Mouse (Mus musculus): ENCODE results near the gene Cd84.
"Not testable (repeated sequence)": the region's sequence is repeated elsewhere in the genome, so short reads cannot be mapped to it uniquely, and the experiment has no call there.

The Cd84 gene

DNA sequence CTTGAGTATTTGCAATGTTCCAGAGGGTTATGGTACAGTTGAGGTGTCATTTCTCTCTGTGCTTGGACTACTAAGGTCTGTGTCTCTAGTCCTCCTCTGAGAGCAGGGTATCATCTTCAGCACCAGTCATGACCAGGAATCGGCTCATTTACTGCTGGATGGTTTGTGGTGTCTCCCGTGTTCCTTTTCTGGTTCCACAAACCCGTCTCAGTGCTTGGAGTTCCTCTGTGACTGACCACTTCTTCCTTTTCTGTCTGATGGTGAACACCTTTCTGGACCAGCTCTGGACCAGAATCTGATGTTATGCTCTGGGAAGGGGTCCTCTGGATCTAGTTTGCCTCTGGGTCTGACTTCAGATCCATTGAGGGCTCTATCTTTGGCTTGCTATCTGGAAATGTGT, at the start of gene Cd84:
Gene Cd84, plus strand, starts transcription at position 210 of the 400 bp plus-strand sequence.
- DNase-seq (ENCODE audit: low spot score), result no peak

DNA sequence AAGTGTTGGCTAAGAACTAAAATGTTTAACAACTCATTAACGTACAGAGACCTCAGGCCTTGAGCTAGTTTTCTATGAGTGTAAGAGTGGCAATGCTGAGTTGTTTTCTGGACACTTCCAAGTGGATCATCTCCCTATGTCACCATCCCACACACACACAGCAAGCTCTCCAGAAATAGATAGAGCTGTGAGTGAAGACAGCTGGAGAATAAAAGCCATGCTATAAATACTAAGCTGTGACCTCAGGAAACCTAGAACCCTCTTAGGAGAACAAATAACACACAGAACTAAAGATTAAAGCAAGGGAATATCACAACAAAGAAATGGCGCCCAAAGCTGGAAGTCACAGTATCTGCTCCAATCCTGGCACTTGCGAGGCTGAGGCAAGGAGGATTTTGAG, 48.0 kb upstream of the Cd84 start:
- DNase-seq (ENCODE audit: low spot score), result no peak

GRCm38 (mm10) chr1:171796185-171796584, 43.3 kb upstream of the Cd84 start:
- no peak for DNase-seq (ENCODE audit: low spot score)

GRCm38 (mm10) chr1:171797840-171798239, 41.7 kb upstream of the Cd84 start:
- no peak for DNase-seq (ENCODE audit: low spot score)

- no peak for DNase-seq (ENCODE audit: low spot score)
Observed at GRCm38 (mm10) chr1:171799648-171800047, 39.8 kb upstream of the Cd84 start.

- not testable (repeated sequence) for DNase-seq (ENCODE audit: low spot score)
Observed at GRCm38 (mm10) chr1:171811048-171811447, 28.4 kb upstream of the Cd84 start.

DNA sequence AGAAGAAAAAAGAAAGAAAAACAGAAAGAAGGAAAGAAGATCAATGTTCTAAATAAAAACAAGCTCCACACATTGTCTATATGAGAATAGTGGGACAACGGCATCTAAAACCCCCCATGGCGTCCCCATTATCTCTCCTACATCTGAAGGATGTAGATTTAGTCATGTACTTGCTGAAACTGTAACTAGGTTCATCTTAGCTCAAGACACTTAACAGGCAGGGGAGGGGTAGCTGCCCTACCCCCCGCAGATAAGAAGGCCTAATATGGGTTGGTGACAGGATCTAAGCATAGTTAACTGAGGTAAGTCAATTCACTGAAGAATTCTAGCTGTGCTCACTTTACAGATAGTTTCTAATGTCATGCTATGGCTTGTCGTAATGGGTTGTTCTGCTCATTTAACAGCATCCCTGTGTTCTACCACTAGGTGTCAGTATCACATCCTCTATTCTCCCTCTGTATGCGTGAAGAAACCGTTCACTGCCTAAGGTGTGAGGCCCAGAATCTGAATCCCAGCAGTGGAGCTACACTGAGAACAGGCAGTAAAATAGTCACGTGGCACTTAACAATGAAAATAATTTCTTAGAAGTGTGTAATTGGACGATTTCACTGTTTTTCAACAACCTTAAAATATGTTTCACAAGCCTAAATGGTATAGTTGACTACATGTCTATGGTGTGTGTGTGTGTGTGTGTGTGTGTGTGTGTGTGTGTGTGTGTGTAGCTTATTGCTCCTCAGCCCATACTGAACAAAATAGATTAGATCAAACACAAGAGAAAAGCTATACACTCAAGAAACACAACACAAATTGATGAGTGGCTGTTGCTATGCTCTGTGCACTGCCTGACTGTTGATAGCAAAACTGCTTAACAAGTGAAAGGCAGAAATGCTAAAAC, 23.7 kb upstream of the Cd84 start:
- DNase-seq (ENCODE audit: low spot score), result peak; percentile 87

- DNase-seq (ENCODE audit: low spot score), result no peak
Observed at GRCm38 (mm10) chr1:171816991-171817390, 22.5 kb upstream of the Cd84 start.

DNA sequence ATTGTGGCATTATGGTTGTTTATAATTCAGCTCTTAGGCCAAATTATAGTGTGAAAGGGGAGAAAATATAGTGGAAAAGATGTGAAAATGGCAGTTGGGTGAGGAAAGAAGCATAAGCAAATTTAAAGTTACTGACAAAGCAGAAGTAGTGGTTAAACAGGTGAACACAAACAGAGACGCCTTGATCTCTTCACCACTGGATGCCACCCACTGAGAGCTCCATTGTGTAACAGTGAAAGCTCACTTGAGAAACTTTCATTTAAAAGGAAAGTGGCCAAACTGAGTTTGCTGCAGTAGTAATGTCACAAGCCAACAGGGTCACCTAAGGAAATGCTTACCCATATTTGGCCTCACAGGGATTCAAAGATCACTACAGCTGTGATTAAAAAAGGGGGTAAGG, 18.2 kb upstream of the Cd84 start:
- DNase-seq (ENCODE audit: low spot score), result no peak

- DNase-seq (ENCODE audit: low spot score), result peak; percentile 29
Observed at GRCm38 (mm10) chr1:171825462-171825861, 14.0 kb upstream of the Cd84 start.

DNA sequence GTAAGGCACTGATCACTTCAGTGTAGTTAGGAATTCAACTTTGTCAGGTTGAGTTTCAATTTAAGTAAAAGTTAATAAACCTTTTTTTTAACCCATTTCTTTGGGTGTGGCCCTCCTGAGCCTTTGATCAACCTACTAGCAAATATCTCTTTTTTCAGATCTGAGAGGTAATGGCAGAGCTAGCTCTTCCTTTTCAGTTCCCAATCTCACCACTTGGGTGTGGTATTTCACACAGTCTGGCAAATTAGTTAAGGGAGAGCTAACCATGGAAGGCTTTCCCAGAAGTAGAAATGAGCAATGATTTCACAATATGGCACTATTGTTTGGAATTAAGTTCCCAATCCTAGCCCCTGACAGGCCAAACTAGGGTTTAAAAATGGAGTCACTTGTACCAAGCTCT, 13.3 kb upstream of the Cd84 start:
- peak; percentile 63 for DNase-seq (ENCODE audit: low spot score)

- DNase-seq (ENCODE audit: low spot score), result peak; percentile 25
Observed at GRCm38 (mm10) chr1:171827674-171828073, 11.8 kb upstream of the Cd84 start.

DNA sequence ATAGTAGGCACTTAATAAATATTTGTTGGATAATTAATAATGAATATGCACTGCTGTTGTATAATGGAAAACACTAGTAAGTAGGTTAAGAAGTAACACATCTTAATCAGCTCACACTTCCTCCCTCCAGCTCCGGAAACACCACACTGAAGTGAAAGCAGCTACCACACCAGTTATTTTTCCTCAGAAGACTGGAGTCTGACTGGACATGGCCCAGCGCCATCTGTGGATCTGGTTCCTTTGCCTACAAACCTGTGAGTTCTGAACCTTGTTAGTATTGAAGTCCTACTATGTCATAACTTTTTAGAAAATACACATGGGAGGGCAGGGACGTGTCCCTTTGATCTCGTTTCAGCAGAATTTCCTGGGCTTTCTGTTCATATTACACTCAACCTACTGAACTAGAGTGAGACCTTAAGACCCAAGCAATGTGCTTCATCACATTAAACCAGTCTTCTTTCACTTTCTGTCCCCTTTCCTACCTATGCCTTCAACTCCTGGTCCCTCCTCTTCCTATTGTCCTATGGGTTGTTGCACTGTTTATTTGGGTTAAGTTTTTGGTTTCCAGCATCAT, 1.0 kb downstream of the Cd84 start:
- DNase-seq (ENCODE audit: low spot score), result no peak

GRCm38 (mm10) chr1:171845035-171845754, 5.7 kb downstream of the Cd84 start:
- no peak for DNase-seq (ENCODE audit: low spot score)

GRCm38 (mm10) chr1:171848201-171848600, 8.7 kb downstream of the Cd84 start:
- no peak for DNase-seq (ENCODE audit: low spot score)

DNA sequence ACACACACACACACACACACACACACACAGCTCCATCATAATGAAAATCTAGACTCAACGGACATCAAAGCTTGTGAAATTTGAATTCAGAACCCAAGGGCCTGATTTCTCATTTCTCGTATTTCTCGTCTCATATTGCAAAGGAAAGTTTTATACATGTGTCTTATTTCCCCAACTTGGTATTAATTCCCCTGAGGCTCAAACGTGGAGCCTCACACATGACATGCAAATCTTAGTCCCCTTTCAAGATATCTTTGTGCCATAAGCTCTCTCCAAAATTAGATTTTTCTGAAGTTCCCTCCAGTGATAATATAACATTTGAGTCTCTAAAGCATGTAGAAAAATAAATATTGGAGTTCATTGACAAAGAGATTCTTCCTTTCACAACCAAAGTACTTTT, 9.3 kb downstream of the Cd84 start:
- DNase-seq (ENCODE audit: low spot score), result no peak

- DNase-seq (ENCODE audit: low spot score), result no peak
Observed at GRCm38 (mm10) chr1:171849454-171849853, 10.0 kb downstream of the Cd84 start.

DNA sequence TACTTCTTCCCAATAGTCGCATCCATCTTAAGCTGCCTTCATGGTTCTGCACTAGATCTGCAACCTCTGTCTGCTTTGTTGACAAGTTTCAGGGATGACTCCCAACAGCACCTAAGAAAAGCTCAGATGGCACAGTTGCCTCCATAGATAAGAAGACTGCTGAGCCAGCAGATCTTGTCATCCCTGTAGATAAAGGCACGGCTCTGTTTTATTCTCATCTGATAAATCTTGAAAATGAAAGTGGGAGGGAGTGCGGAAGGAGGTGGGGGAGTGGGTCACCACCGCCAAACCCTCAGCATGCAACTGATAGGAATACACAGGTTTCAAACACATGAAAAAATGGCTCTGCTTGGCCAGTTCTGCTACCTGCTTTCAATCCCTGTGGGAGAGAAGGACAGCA, 26.0 kb downstream of the Cd84 start:
- DNase-seq (ENCODE audit: low spot score), result no peak

GRCm38 (mm10) chr1:171886989-171887388, 47.5 kb downstream of the Cd84 start:
- no peak for DNase-seq (ENCODE audit: low spot score)

DNA sequence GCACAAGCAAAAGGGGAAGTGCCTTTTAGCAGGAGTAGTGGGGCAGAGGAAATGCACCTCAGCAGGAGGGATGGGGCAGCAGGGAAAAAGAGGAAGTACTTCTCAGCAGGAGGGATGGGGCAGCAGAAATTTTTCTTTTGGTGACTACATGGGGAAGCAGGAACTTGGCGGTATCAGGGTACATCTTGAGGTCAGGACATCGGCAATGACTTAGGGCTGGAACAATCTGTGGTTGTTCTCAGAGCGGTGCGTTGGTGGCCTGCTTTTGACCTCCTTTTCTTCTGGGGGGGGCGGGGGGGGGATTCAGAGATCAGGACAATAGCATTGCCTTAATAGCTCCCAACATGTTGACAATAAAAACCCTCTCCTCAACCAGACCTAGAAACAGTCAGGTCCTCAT, 55.9 kb downstream of the Cd84 start, which contains the start of gene Gm10521:
Gene Gm10521, plus strand, starts transcription at position 301 of the 400 bp plus-strand sequence.
- DNase-seq (ENCODE audit: low spot score), result not testable (repeated sequence)

- DNase-seq (ENCODE audit: low spot score), result no peak
Observed at GRCm38 (mm10) chr1:171904011-171904410, 64.5 kb downstream of the Cd84 start.

- no peak for DNase-seq (ENCODE audit: low spot score)
Observed at GRCm38 (mm10) chr1:171915638-171916458, 76.4 kb downstream of the Cd84 start.

Data from embryo, embryonic 10 days (tissue).